Mouse (Mus musculus) neutrophil, adult 59 days (primary cell): ENCODE results near the gene Dach2. TPM values are rescaled to one million over a fixed set of nuclear protein-coding genes. Genes with fewer than 3 reads are reported as not detected.

Experiments
- total RNA-seq, 2 experiments: library from RNA; stranded (reverse); gene quantifications; 1 replicate in 1 of 2; 2 replicates in 1 of 2; pipeline ENCODE4 v1.2.4; 2023

Gene Dach2
- total RNA-seq, result not detected

GRCm38 (mm10) chrX:113297404-113297803 lies at the start of gene Dach2:
TSS of gene Dach2 (plus strand) at chrX:113297510.

Other genes with a start within 250 kb of the Dach2 start
- 10 to 100 TPM; 20.4 to 22.0 TPM for gene Chm, start 112.0 kb upstream of the Dach2 start, total RNA-seq